Comparison of ENCODE assay signal across 11 mouse cellular contexts in genomic region chr17:56515690-56516410, GRCm38 (mm10). TPM values are rescaled to one million over a fixed set of nuclear protein-coding genes. Genes with fewer than 3 reads are reported as not detected.
A peak's percentile ranks its signal among the peaks of the same experiment; 100 is the strongest.
DNase-seq lines count a peak whose midpoint lies in the region; ATAC-seq and TF ChIP-seq lines count a peak whose summit lies in the region.
"Had no signal": no experiment of that assay in that cellular context is flagged by ENCODE, and none has a peak within 500 bp of the region (broad histone marks: within the 10 kb centered on the region; RNA-seq: fewer than 3 reads in every experiment).

No protein-coding gene starts in this region.

- H3K36me3 ChIP-seq in liver, postnatal 0 days (replicated peaks; ENCODE audit: insufficient read depth, low read length): no peaks in the 10 kb centered on the region
- no peaks in the 10 kb centered on the region for H3K36me3 ChIP-seq in liver, embryonic 12.5 days
- H3K36me3 ChIP-seq in embryonic facial prominence, embryonic 13.5 days: no peaks in the 10 kb centered on the region
- H3K36me3 ChIP-seq in stomach, embryonic 15.5 days: no peaks in the 10 kb centered on the region

- no peak for TF ChIP-seq EP300 in liver, postnatal 0 days (IDR thresholded peaks at IDR 0.05; ENCODE audit: low read depth)

- H3K27me3 ChIP-seq in liver, postnatal 0 days (ENCODE audit: insufficient read depth, low read length): peaks cover 35% of the 10 kb centered on the region
- H3K27me3 ChIP-seq in liver, embryonic 12.5 days (replicated peaks): peaks cover 68% of the 10 kb centered on the region
- H3K27me3 ChIP-seq in embryonic facial prominence, embryonic 13.5 days: peaks cover 50% of the 10 kb centered on the region
- peaks cover 33% of the 10 kb centered on the region for H3K27me3 ChIP-seq in stomach, embryonic 15.5 days (replicated peaks)

- intact Hi-C loops in gastrocnemius, postnatal 36 days (cut with DNase I): no loop called here

- no peak for TF ChIP-seq CTCF in liver, postnatal 0 days (IDR thresholded peaks at IDR 0.05; ENCODE audit: low read depth)

- H3K4me2 ChIP-seq in liver, postnatal 0 days (ENCODE audit: low read depth, low read length): no peak overlapping the region
- no peak overlapping the region for H3K4me2 ChIP-seq in liver, embryonic 12.5 days
- peak overlapping the region; percentile 41 for H3K4me2 ChIP-seq in embryonic facial prominence, embryonic 13.5 days
- peak overlapping the region; percentile 23; the same call in 1 of the 2 replicates for H3K4me2 ChIP-seq in stomach, embryonic 15.5 days

- no peak overlapping the region for H3K4me3 ChIP-seq in liver, postnatal 0 days (ENCODE audit: low read depth, low read length)
- no peak overlapping the region for H3K4me3 ChIP-seq in liver, embryonic 12.5 days
- H3K4me3 ChIP-seq in embryonic facial prominence, embryonic 13.5 days: peak overlapping the region; percentile 6; the same call in 1 of the 2 replicates
- H3K4me3 ChIP-seq in stomach, embryonic 15.5 days (replicated peaks): no peak overlapping the region
- H3K4me3 ChIP-seq: heart, adult 2 months had no signal

- 19% methylated on average over 13 of the region's 13 CpGs for WGBS in liver, postnatal 0 days (ENCODE audit: insufficient replicate concordance)
- 12% methylated on average over 13 of the region's 13 CpGs for WGBS in liver, embryonic 12.5 days (ENCODE audit: insufficient replicate concordance)
- 8% methylated on average over 13 of the region's 13 CpGs for WGBS in embryonic facial prominence, embryonic 13.5 days
- 12% methylated on average over 13 of the region's 13 CpGs for WGBS in stomach, embryonic 15.5 days

- H3K27ac ChIP-seq in liver, postnatal 0 days (ENCODE audit: low read depth): no peak overlapping the region
- H3K27ac ChIP-seq in liver, embryonic 12.5 days: no peak overlapping the region
- H3K27ac ChIP-seq in embryonic facial prominence, embryonic 13.5 days: peak overlapping the region; percentile 62
- H3K27ac ChIP-seq in stomach, embryonic 15.5 days: no peak overlapping the region
- H3K27ac ChIP-seq: heart, adult 2 months; macrophage had no signal

- H3K4me1 ChIP-seq in liver, postnatal 0 days (ENCODE audit: insufficient read depth): peaks cover 4% of the 10 kb centered on the region; the same call in 1 of the 2 replicates
- H3K4me1 ChIP-seq in liver, embryonic 12.5 days: peaks cover 6% of the 10 kb centered on the region; the same call in 1 of the 2 replicates
- H3K4me1 ChIP-seq in embryonic facial prominence, embryonic 13.5 days: peaks cover 28% of the 10 kb centered on the region
- peaks cover 16% of the 10 kb centered on the region for H3K4me1 ChIP-seq in stomach, embryonic 15.5 days

- peak; percentile 55 for DNase-seq in liver, postnatal 0 days
- peak; percentile 49 for DNase-seq in kidney, postnatal 14 days
- DNase-seq in spleen, postnatal 10 days (ENCODE audit: low spot score in 2 of 2): no peak
- DNase-seq in urinary bladder, postnatal 25 days (ENCODE audit: low spot score): no peak
- no peak for DNase-seq in gastrocnemius, postnatal 36 days
- DNase-seq: adrenal gland, adult 2 months had no signal

- no peaks in the 10 kb centered on the region for H3K9me3 ChIP-seq in liver, postnatal 0 days (ENCODE audit: low read length)
- no peaks in the 10 kb centered on the region for H3K9me3 ChIP-seq in liver, embryonic 12.5 days (replicated peaks)
- 0 out of 2 replicates have a peak, but pooled peaks cover 3% of the 10 kb centered on the region for H3K9me3 ChIP-seq in embryonic facial prominence, embryonic 13.5 days
- H3K9me3 ChIP-seq in stomach, embryonic 15.5 days: no peaks in the 10 kb centered on the region

- no peak overlapping the region for H3K9ac ChIP-seq in liver, postnatal 0 days (replicated peaks)
- no peak overlapping the region for H3K9ac ChIP-seq in liver, embryonic 12.5 days
- H3K9ac ChIP-seq in embryonic facial prominence, embryonic 13.5 days: peak overlapping the region; percentile 41; the same call in 1 of the 2 replicates
- no peak overlapping the region for H3K9ac ChIP-seq in stomach, embryonic 15.5 days

- peak; percentile 23; the same call in 1 of the 2 replicates for ATAC-seq in liver, postnatal 0 days
- no peak for ATAC-seq in liver, embryonic 12.5 days
- peak; percentile 74 for ATAC-seq in embryonic facial prominence, embryonic 13.5 days (ENCODE audit: insufficient number of reproducible peaks, insufficient read depth, low FRiP score, low TSS enrichment, low read depth)
- peak; percentile 60; the same call in 1 of the 2 replicates for ATAC-seq in stomach, embryonic 15.5 days (ENCODE audit: insufficient read depth, low FRiP score, low read depth)

RNA-seq across cellular contexts. Expression of gene Znrf4, which starts 3.6 kb away (rescaled TPM):
- not detected in 2 replicates for polyA plus RNA-seq in liver, postnatal 0 days (2015; fragmentation: Nextera tagmentation; extraction: Ambion mirVana)
- polyA plus RNA-seq in liver, embryonic 12.5 days (2016; fragmentation: Nextera tagmentation; extraction: Ambion mirVana): not detected in 2 replicates
- not detected in 2 replicates for polyA plus RNA-seq in embryonic facial prominence, embryonic 13.5 days (2015; fragmentation: Nextera tagmentation; extraction: Ambion mirVana)
- polyA plus RNA-seq in stomach, embryonic 15.5 days (2015; fragmentation: Nextera tagmentation; extraction: Ambion mirVana): not detected in 2 replicates
- not detected for total RNA-seq in gastrocnemius, postnatal 36 days (2021)
- total RNA-seq: adrenal gland, adult 2 months; heart, adult 2 months had no signal
- polyA plus RNA-seq: adrenal gland, adult 2 months; macrophage had no signal

RNA-seq across cellular contexts. Expression of gene Gm20219, which starts 38.3 kb away (rescaled TPM):
- polyA plus RNA-seq in liver, postnatal 0 days (2015; fragmentation: Nextera tagmentation; extraction: Ambion mirVana): 0.08 TPM in 2 replicates
- polyA plus RNA-seq in liver, embryonic 12.5 days (2016; fragmentation: Nextera tagmentation; extraction: Ambion mirVana): 0.20 and 0.25 TPM in 2 replicates
- polyA plus RNA-seq in embryonic facial prominence, embryonic 13.5 days (2015; fragmentation: Nextera tagmentation; extraction: Ambion mirVana): 3.9 and 5.4 TPM in 2 replicates
- 9.5 and 10.7 TPM in 2 replicates for polyA plus RNA-seq in stomach, embryonic 15.5 days (2015; fragmentation: Nextera tagmentation; extraction: Ambion mirVana)
- under 1 TPM; 0.27 to 0.74 TPM for total RNA-seq in gastrocnemius, postnatal 36 days (2021)

RNA-seq across cellular contexts. Expression of gene Ptprs, which starts 39.6 kb away (rescaled TPM):
- 3.4 TPM in 2 replicates for polyA plus RNA-seq in liver, postnatal 0 days (2015; fragmentation: Nextera tagmentation; extraction: Ambion mirVana)
- 19.3 and 21.2 TPM in 2 replicates for polyA plus RNA-seq in liver, embryonic 12.5 days (2016; fragmentation: Nextera tagmentation; extraction: Ambion mirVana)
- 120 and 121 TPM in 2 replicates for polyA plus RNA-seq in embryonic facial prominence, embryonic 13.5 days (2015; fragmentation: Nextera tagmentation; extraction: Ambion mirVana)
- 71.8 and 81.2 TPM in 2 replicates for polyA plus RNA-seq in stomach, embryonic 15.5 days (2015; fragmentation: Nextera tagmentation; extraction: Ambion mirVana)
- 10 to 100 TPM; 35.0 to 45.6 TPM for total RNA-seq in gastrocnemius, postnatal 36 days (2021)

Comparison
In these comparisons a context has a peak if more than half of its experiments do, and no peak if none do; other contexts are left out.
1. DNase-seq: peak in liver, postnatal 0 days (single experiment) and kidney, postnatal 14 days (single experiment); none in spleen, postnatal 10 days (0 of 2), urinary bladder, postnatal 25 days (single experiment) and gastrocnemius, postnatal 36 days (0 of 2).
2. H3K4me2 ChIP-seq: peak in embryonic facial prominence, embryonic 13.5 days (single experiment) and stomach, embryonic 15.5 days (single experiment); none in liver, postnatal 0 days (single experiment) and liver, embryonic 12.5 days (single experiment).